Mouse (Mus musculus) thymus, adult 2 months (tissue): ENCODE measurements around the gene Rasa3. TPM values are rescaled to one million over a fixed set of nuclear protein-coding genes. Genes with fewer than 3 reads are reported as not detected.

Experiments used
- DNase-seq: peaks from one replicate; pipeline ENCODE4 v3.0.0; 2021
- H3K27ac ChIP-seq: fragments of 200-500 bp; 2 replicates; pipeline ENCODE4 v1.5.1; 2012; ENCODE audit warnings: low read length, control low read depth; ENCODE audit not compliant: control insufficient read depth, insufficient read depth
- H3K27me3 ChIP-seq: fragments of 200-500 bp; 2 replicates; pipeline ENCODE4 v1.6.1; 2012; ENCODE audit warnings: mild to moderate bottlenecking, low read length, moderate library complexity, mixed read lengths; ENCODE audit not compliant: control insufficient read depth, insufficient read depth
- H3K36me3 ChIP-seq: fragments of 200-500 bp; 2 replicates; pipeline ENCODE4 v1.6.1; 2012; ENCODE audit warnings: mild to moderate bottlenecking, low read length, moderate library complexity; ENCODE audit not compliant: control insufficient read depth, insufficient read depth
- H3K4me1 ChIP-seq: fragments of 200-500 bp; replicated peaks from 2 replicates; pipeline ENCODE4 v1.6.1; 2012; ENCODE audit warnings: low read length; ENCODE audit not compliant: control insufficient read depth, insufficient read depth
- H3K4me3 ChIP-seq: fragments of 200-500 bp; 2 replicates; pipeline ENCODE4 v1.5.1; 2012; ENCODE audit warnings: mild to moderate bottlenecking, low read length, control low read depth, moderate library complexity; ENCODE audit not compliant: control insufficient read depth, insufficient read depth
- CTCF ChIP-seq: fragments of 200-500 bp; IDR thresholded peaks from 2 replicates; pipeline ENCODE4 v1.5.1; 2012; ENCODE audit warnings: mild to moderate bottlenecking, control low read depth, low read length, moderate library complexity, borderline replicate concordance; ENCODE audit not compliant: control insufficient read depth, poor library complexity, insufficient read depth; ENCODE audit errors: extremely low read depth
- POLR2A ChIP-seq: fragments of 200-500 bp; IDR thresholded peaks from 2 replicates; pipeline ENCODE4 v1.6.1; 2012; ENCODE audit warnings: mild to moderate bottlenecking, low read length, control low read depth, moderate library complexity; ENCODE audit not compliant: control insufficient read depth, poor library complexity, insufficient read depth; ENCODE audit errors: extremely low read depth
- WGBS: fragments of 180-500 bp; shearing (Covaris S2); methylation state at CpG from one replicate; pipeline ENCODE4 v1.1.7; 2018; 5-methylcytosine and 5-hydroxymethylcytosine counted together
- polyA plus RNA-seq: library from polyadenylated mRNA; depleted of rRNA; stranded (reverse); fragments of >200 nt; gene quantifications from 2 replicates; pipeline ENCODE4 v1.2.3, GENCODE M21; 2012

Gene Rasa3
- polyA plus RNA-seq, 1 experiment: 57.5 TPM

- TF ChIP-seq CTCF (no peak), POLR2A (no peak)
- WGBS: 35% methylated on average over 13 of the region's 13 CpGs
Measured at GRCm38 (mm10) chr8:13562118-13562517, 115.3 kb downstream of the Rasa3 start, which contains the start of gene 1700029H14Rik. Gene 1700029H14Rik (minus strand): TSS chr8:13562461.

GRCm38 (mm10) chr8:13557526-13557925 is 119.9 kb downstream of the Rasa3 start:
- Histone ChIP-seq H3K4me3 (no peak overlapping the region), H3K4me1 (no peaks in the 10 kb centered on the region), H3K27ac (no peak overlapping the region), H3K27me3 (no peaks in the 10 kb centered on the region), H3K36me3 (no peaks in the 10 kb centered on the region)
- WGBS: 96% methylated on average over 2 of the region's 2 CpGs
- TF ChIP-seq CTCF (no peak), POLR2A (no peak)
- DNase-seq: no peak

More at GRCm38 (mm10) chr8:13562118-13562517, 115.3 kb downstream of the Rasa3 start, which contains the start of gene 1700029H14Rik:
- Histone ChIP-seq H3K36me3 (no peaks in the 10 kb centered on the region), H3K4me1 (no peaks in the 10 kb centered on the region), H3K27me3 (no peaks in the 10 kb centered on the region), H3K27ac (no peak within 1 kb of the TSS), H3K4me3 (no peak within 1 kb of the TSS)
- DNase-seq: no peak

- Histone ChIP-seq H3K27ac (no peak overlapping the region), H3K27me3 (no peaks in the 10 kb centered on the region), H3K4me1 (peaks cover 5% of the 10 kb centered on the region; the same call in 1 of the 2 replicates), H3K36me3 (no peaks in the 10 kb centered on the region), H3K4me3 (no peak overlapping the region)
- DNase-seq: no peak
- WGBS: 97% methylated on average over 6 of the region's 6 CpGs
- TF ChIP-seq CTCF: no peak
- TF ChIP-seq POLR2A: no peak
Measured at GRCm38 (mm10) chr8:13551574-13551830, 125.9 kb downstream of the Rasa3 start.

- WGBS: 59% methylated on average over 9 of the region's 9 CpGs
- peak; percentile 79 for DNase-seq
Measured at GRCm38 (mm10) chr8:13550718-13551573, 126.5 kb downstream of the Rasa3 start.

GRCm38 (mm10) chr8:13548831-13549230 is 128.6 kb downstream of the Rasa3 start:
- Histone ChIP-seq H3K4me1 (peaks cover 5% of the 10 kb centered on the region; the same call in 1 of the 2 replicates), H3K36me3 (no peaks in the 10 kb centered on the region), H3K27me3 (no peaks in the 10 kb centered on the region), H3K4me3 (no peak overlapping the region), H3K27ac (no peak overlapping the region)
- no peak for DNase-seq
- WGBS: 78% methylated on average over 9 of the region's 9 CpGs
- TF ChIP-seq POLR2A (no peak), CTCF (no peak)

More at GRCm38 (mm10) chr8:13550718-13551573, 126.5 kb downstream of the Rasa3 start:
- no peaks in the 10 kb centered on the region for H3K36me3 ChIP-seq
- no peaks in the 10 kb centered on the region for H3K27me3 ChIP-seq
- H3K27ac ChIP-seq: no peak overlapping the region
- peaks cover 5% of the 10 kb centered on the region; the same call in 1 of the 2 replicates for H3K4me1 ChIP-seq
- TF ChIP-seq CTCF (peak; percentile 53; the same call in 1 of the 2 replicates), POLR2A (no peak)
- no peak overlapping the region for H3K4me3 ChIP-seq

- H3K27me3 ChIP-seq: no peaks in the 10 kb centered on the region
- WGBS: 46% methylated on average over 4 of the region's 4 CpGs
- no peak overlapping the region for H3K4me3 ChIP-seq
- peak; percentile 20 for DNase-seq
- H3K27ac ChIP-seq: no peak overlapping the region
- H3K36me3 ChIP-seq: no peaks in the 10 kb centered on the region
- TF ChIP-seq CTCF (no peak), POLR2A (no peak)
- peaks cover 5% of the 10 kb centered on the region; the same call in 1 of the 2 replicates for H3K4me1 ChIP-seq
Measured at GRCm38 (mm10) chr8:13548235-13548634, 129.2 kb downstream of the Rasa3 start.
